Mouse (Mus musculus): ENCODE results near the gene Abhd12.

- TF ChIP-seq CTCF (conservative IDR thresholded peaks at IDR 0.05; ENCODE audit: insufficient read depth, insufficient read length, low read depth, low read length) = no peak
- no peak for TF ChIP-seq POLR2A (IDR thresholded peaks at IDR 0.05; ENCODE audit: low read depth, low read length)
These were observed 2.2 kb downstream of the Abhd12 start for GRCm38 (mm10) chr2:150902347-150902746.
